Mouse (Mus musculus) layer of hippocampus, postnatal 25 days (tissue): Measurements from ENCODE around the gene Lars2. TPM values are rescaled to one million over a fixed set of nuclear protein-coding genes. Genes with fewer than 3 reads are reported as not detected.
"Not testable (repeated sequence)": the region's sequence is repeated elsewhere in the genome, so short reads cannot be mapped to it uniquely, and the experiment has no call there.

Experiments used
- DNase-seq, 2 experiments: peaks; one replicate each; pipeline ENCODE4 v3.0.0; 2022; ENCODE audit warnings: mixed read lengths in 2 of 2, low spot score in 1 of 2; ENCODE audit errors: extremely low spot score in 1 of 2
- total RNA-seq, 2 experiments: library from RNA; stranded (reverse); gene quantifications; 2 replicates each; pipeline ENCODE4 v1.2.3; 2021

Lars2 gene
- 10 to 100 TPM; 45.7 to 46.6 TPM for total RNA-seq

DNA sequence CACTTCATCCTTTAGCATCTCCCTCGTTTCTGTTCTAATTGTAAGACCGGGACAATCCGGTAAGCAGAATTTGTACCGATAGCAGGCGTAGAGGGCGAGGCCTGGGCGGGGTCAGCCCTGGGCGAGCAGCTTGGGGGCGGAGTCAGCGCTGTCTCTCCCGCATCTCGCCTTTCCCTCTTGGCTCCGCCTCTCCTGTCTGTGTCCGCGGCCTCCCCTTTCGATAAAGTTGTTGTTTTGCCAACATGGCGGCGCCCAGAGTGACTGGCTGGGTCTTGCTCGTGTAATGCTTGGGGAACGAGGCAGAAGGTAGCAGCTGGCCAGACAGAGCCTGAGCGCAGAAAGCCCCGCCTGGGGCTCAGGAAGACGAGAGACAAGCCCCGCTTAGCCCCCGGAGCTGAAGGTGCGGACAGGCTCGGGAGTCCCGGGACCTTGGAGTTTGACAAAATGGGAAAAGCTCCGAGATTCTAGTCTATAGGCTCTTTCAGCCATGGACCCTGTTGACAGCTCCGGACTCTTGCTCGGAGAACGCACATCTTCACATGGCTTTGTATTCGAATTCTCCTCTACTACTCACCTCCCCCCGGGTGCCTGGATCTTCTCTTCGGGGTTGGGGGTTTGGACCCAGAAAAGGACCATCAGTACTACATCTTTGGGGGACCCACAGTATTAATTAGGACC is at the start of gene Lars2:
Gene Lars2 (plus strand): TSS at position 220 of the 678 bp plus-strand sequence.
- peak; percentile 79 to 82 for DNase-seq

- no peak for DNase-seq
Observed at GRCm38 (mm10) chr9:123326106-123326505, 40.6 kb upstream of the Lars2 start.

GRCm38 (mm10) chr9:123328336-123328735 is 38.4 kb upstream of the Lars2 start:
- no peak for DNase-seq

- no peak for DNase-seq
Observed at GRCm38 (mm10) chr9:123329831-123330230, 36.9 kb upstream of the Lars2 start.

GRCm38 (mm10) chr9:123330271-123330670 is 36.5 kb upstream of the Lars2 start:
- not testable (repeated sequence) for DNase-seq

DNA sequence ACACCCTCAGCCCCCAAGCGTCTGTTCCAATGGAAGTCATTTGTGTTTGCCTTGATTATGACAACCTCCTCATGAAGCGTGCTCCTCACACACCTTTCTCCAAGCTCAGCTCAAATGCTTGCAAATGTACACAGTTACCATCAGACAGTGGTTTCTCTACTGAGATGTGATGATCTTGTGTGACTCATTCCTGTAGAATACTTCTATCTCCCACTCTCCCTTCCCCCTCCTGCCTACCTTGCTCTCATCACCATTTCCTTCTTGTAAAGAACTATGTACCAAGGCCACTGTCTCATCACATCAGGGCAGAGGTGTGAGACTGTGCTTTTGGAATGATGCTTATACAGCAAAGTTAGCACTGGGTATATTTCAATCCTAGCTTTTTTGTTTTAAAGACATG is 33.2 kb upstream of the Lars2 start:
- no peak for DNase-seq

- no peak for DNase-seq
Observed at GRCm38 (mm10) chr9:123335044-123335670, 31.6 kb upstream of the Lars2 start.

GRCm38 (mm10) chr9:123339651-123340144 is 27.0 kb upstream of the Lars2 start:
- no peak for DNase-seq

GRCm38 (mm10) chr9:123341256-123341655 is 25.5 kb upstream of the Lars2 start:
- no peak for DNase-seq

DNA sequence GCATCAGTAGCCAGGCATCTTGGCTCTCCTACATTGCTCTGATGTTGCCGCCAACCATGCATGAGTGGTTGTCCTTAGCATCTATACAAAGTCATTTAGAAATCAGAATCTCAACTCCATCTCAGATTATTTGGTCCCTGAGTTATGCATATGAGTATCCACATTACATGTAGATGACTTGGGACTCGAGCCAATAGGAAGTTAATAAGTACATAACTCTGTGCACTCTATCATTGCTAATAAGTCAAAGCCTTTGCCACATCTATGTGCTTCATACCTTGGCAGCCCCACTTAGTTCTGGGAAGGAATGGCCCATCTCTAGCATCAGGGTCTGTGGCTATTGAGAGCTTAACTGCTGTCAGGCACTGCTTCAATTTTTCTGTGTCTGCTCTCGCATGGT is 23.7 kb upstream of the Lars2 start:
- DNase-seq = no peak

- DNase-seq = not testable (repeated sequence)
Observed at GRCm38 (mm10) chr9:123349286-123349685, 17.4 kb upstream of the Lars2 start.

- no peak for DNase-seq
Observed at GRCm38 (mm10) chr9:123359981-123360380, 6.7 kb upstream of the Lars2 start.

GRCm38 (mm10) chr9:123365353-123365752 is 1.4 kb upstream of the Lars2 start:
- no peak for DNase-seq

DNA sequence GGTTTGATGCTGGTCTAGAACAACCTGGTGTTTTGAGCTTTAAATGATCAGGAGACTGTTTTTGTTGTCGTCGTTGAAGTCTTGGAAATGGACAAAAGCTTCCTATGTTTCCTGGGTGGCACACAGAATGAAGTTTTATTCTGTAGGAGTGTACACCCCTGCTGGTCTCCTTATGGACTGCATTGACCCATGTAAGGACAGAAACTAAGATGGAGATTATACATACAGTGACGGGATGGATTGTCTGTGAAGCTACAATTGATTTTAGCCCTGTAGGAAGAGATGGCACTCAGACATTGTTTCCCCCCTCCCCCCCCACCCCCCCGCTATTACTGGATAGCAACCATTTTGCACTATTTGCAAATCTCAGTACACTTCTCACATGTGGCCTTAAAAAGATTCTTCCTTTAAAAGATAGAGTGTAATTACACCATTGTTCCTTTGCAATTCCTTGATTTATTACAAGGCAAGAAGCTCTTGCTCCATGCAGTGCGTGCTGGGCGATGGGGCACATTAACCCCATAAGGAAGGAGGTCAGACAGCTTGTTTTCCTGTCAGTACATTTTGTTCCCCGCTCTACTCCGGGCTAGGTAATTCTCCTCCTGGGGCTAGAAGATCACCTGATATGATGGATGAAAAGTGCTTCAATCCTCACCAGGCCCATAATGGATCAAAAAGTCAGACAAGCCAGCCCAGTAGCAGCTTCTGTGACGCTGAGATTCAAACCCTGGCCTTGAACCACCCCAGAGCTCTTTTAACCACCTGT is 602 bp upstream of the Lars2 start:
- no peak for DNase-seq

DNA sequence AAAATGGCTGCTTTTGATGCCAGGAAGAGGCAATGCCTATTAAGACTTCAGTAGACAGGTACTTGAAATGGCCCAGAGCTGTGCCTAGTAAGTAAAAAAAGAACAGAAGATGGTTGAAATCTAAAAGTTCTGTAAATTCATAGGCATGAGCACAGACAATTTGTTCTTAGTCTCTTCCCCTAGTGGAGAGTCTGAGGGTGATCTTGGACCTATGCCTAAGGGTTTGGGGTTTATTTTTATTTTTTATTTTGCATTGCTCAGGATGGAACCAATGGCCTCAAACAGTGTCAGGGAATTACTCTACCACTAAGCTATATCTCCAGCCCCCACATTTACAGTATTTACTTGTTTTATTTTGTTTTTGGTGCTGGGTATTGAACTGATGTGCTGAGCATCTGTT is 909 bp downstream of the Lars2 start:
- no peak for DNase-seq

- no peak for DNase-seq
Observed at GRCm38 (mm10) chr9:123382399-123382798, 15.7 kb downstream of the Lars2 start.

- peak; percentile 35 to 55 for DNase-seq
Observed at GRCm38 (mm10) chr9:123384696-123385095, 18.0 kb downstream of the Lars2 start.

- no peak for DNase-seq
Observed at GRCm38 (mm10) chr9:123385352-123386198, 18.8 kb downstream of the Lars2 start.

GRCm38 (mm10) chr9:123386347-123386746 is 19.6 kb downstream of the Lars2 start:
- DNase-seq = no peak
